In the genomic region with DNA sequence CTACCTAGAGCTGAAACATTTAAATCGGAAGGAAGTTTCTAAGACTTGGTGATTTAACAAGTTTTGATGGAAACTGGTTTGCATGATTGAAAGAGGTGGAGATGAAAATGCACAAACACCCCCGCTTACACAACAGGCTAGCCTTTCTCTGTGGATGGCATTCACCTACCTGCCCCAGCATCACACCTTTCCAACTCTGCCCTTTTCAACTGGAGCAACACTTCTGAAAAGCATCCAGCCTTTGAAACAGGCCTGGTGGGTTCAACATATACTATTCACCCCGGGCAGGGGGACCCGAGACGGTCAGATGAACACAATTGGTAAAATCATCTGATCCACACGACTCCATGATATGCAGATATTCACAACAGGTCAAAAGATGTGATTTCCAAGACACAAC, we compare ENCODE assay signal across 8 mouse cellular contexts. TPM values are rescaled to one million over a fixed set of nuclear protein-coding genes. Genes with fewer than 3 reads are reported as not detected.
DNase-seq lines count a peak whose midpoint lies in the region; ATAC-seq lines count a peak whose summit lies in the region.

No protein-coding gene starts in this region.

- peak overlapping the region; percentile 100 for H3K4me2 ChIP-seq in heart, embryonic 15.5 days
- H3K4me2 ChIP-seq in embryonic facial prominence, embryonic 14.5 days (ENCODE audit: low read depth, low read length) = peak overlapping the region; percentile 98
- peak overlapping the region; percentile 96 for H3K4me2 ChIP-seq in midbrain, embryonic 13.5 days (replicated peaks)

- H3K27me3 ChIP-seq in heart, embryonic 15.5 days = no peaks in the 10 kb centered on the region
- H3K27me3 ChIP-seq in embryonic facial prominence, embryonic 14.5 days (replicated peaks; ENCODE audit: control insufficient read depth, insufficient read depth, low read length) = no peaks in the 10 kb centered on the region
- H3K27me3 ChIP-seq in midbrain, embryonic 13.5 days = no peaks in the 10 kb centered on the region

- no peaks in the 10 kb centered on the region for H3K36me3 ChIP-seq in heart, embryonic 15.5 days
- H3K36me3 ChIP-seq in embryonic facial prominence, embryonic 14.5 days (ENCODE audit: control insufficient read depth, insufficient read depth, low read length) = no peaks in the 10 kb centered on the region
- H3K36me3 ChIP-seq in midbrain, embryonic 13.5 days = no peaks in the 10 kb centered on the region

- 67% methylated on average over 6 of the region's 6 CpGs for WGBS in heart, embryonic 15.5 days
- WGBS in embryonic facial prominence, embryonic 14.5 days = 66% methylated on average over 6 of the region's 6 CpGs
- WGBS in midbrain, embryonic 13.5 days = 62% methylated on average over 6 of the region's 6 CpGs

- H3K9me3 ChIP-seq in heart, embryonic 15.5 days (replicated peaks) = no peaks in the 10 kb centered on the region
- no peaks in the 10 kb centered on the region for H3K9me3 ChIP-seq in embryonic facial prominence, embryonic 14.5 days (ENCODE audit: control insufficient read depth, low read length)
- H3K9me3 ChIP-seq in midbrain, embryonic 13.5 days = no peaks in the 10 kb centered on the region

- ATAC-seq in heart, embryonic 15.5 days (replicated peaks; ENCODE audit: insufficient number of reproducible peaks, insufficient read depth, low FRiP score, low read depth) = no peak
- ATAC-seq in embryonic facial prominence, embryonic 14.5 days (ENCODE audit: low read depth) = no peak
- ATAC-seq in midbrain, embryonic 13.5 days = no peak

- no peak overlapping the region for H3K27ac ChIP-seq in heart, embryonic 15.5 days
- no peak overlapping the region for H3K27ac ChIP-seq in embryonic facial prominence, embryonic 14.5 days (replicated peaks; ENCODE audit: low read depth, low read length)
- no peak overlapping the region for H3K27ac ChIP-seq in midbrain, embryonic 13.5 days

- H3K9ac ChIP-seq in heart, embryonic 15.5 days = no peak overlapping the region
- peak overlapping the region; percentile 27; the same call in 1 of the 2 replicates for H3K9ac ChIP-seq in embryonic facial prominence, embryonic 14.5 days (ENCODE audit: low read depth, low read length)
- no peak overlapping the region for H3K9ac ChIP-seq in midbrain, embryonic 13.5 days (replicated peaks)

- DNase-seq in heart, postnatal 4 days = no peak
- no peak for DNase-seq in embryonic facial prominence, embryonic 14.5 days (ENCODE audit: low spot score)
- DNase-seq in induced T-regulatory cell, adult 2 months (ENCODE audit: low read depth) = peak; percentile 28
- DNase-seq in embryo, embryonic 10.5 days (ENCODE audit: low spot score) = no peak
- DNase-seq in thymus, postnatal 0 days (ENCODE audit: low spot score) = no peak
- DNase-seq in lung, postnatal 4 days = no peak

- no peak overlapping the region for H3K4me3 ChIP-seq in heart, embryonic 15.5 days
- peak overlapping the region; percentile 80; the same call in 1 of the 2 replicates for H3K4me3 ChIP-seq in embryonic facial prominence, embryonic 14.5 days (ENCODE audit: low read depth, low read length)
- H3K4me3 ChIP-seq in midbrain, embryonic 13.5 days (replicated peaks) = no peak overlapping the region

- peaks cover 15% of the 10 kb centered on the region for H3K4me1 ChIP-seq in heart, embryonic 15.5 days (replicated peaks)
- peaks cover 9% of the 10 kb centered on the region for H3K4me1 ChIP-seq in embryonic facial prominence, embryonic 14.5 days (ENCODE audit: control insufficient read depth, insufficient read depth, low read length)
- H3K4me1 ChIP-seq in midbrain, embryonic 13.5 days (replicated peaks) = peaks cover 16% of the 10 kb centered on the region

RNA-seq across cellular contexts. Expression of a gene that starts 0.7 kb away (rescaled TPM):
- polyA plus RNA-seq in heart, embryonic 15.5 days (2015; fragmentation: Nextera tagmentation; extraction: Ambion mirVana) = 6.8 and 9.9 TPM in 2 replicates
- total RNA-seq in heart, postnatal 4 days (2021) = 10 to 100 TPM; 15.9 to 17.3 TPM
- 19.1 and 21.2 TPM in 2 replicates for polyA plus RNA-seq in embryonic facial prominence, embryonic 14.5 days (2014; fragmentation: Nextera tagmentation; extraction: Ambion mirVana)
- 8.5 and 8.8 TPM in 2 replicates for polyA plus RNA-seq in midbrain, embryonic 13.5 days (2015; fragmentation: Nextera tagmentation; extraction: Ambion mirVana)
- 7.6 and 9.0 TPM in 2 replicates for polyA plus RNA-seq in thymus, postnatal 0 days (2015; fragmentation: Nextera tagmentation; extraction: Ambion mirVana)
